Mouse (Mus musculus): Measurements from ENCODE around the gene Teddm1a. TPM values are rescaled to one million over a fixed set of nuclear protein-coding genes. Genes with fewer than 3 reads are reported as not detected.

Gene Teddm1a
- polyA plus RNA-seq, 1 experiment from 2014 or later, result not detected

DNA sequence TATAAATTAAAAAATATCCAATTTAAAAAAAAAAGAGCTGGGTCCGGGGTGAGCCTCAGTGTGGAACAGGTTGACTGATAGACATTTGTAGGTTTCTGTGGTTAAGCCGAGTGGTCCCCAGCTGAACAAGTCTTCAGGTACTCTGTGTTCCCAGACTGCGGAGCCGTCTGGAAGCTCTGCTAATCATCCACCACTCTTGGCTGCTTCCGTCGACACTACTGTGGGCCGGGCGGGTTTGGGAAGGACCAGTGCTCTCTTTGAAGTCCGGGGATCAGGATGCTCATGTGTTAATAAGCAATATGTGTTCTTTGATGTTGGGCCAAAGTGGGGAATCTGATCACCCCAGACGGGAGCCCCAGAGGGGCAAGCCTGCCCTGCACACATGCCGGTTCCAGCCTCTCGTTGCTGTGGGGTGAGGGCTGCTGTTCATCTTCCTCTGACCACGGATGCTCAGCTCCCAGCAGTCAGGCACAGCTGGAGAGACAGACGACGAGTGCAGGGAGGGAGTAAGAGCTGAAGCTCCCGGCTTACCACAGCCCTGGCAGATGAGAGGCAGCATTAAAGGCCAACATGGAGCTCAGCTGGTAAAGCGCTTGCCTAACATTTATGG lies 5.4 kb upstream of the Teddm1a start:
- no peak overlapping the region for H3K9ac ChIP-seq (ENCODE audit: low read length)
- WGBS, result 21% methylated on average over 17 of the region's 17 CpGs
- no peaks in the 10 kb centered on the region for H3K9me3 ChIP-seq (ENCODE audit: control insufficient read depth, low read length)
- H3K4me1 ChIP-seq (replicated peaks; ENCODE audit: control insufficient read depth, insufficient read depth, low read length), result no peaks in the 10 kb centered on the region
- H3K27ac ChIP-seq (ENCODE audit: low read length), result no peak overlapping the region
- no peak for ATAC-seq (ENCODE audit: low read depth)
- no peaks in the 10 kb centered on the region for H3K36me3 ChIP-seq (ENCODE audit: control insufficient read depth, insufficient read depth, low read length)
- H3K27me3 ChIP-seq (ENCODE audit: control insufficient read depth, insufficient read depth, low read depth, low read length), result no peaks in the 10 kb centered on the region
- no peak overlapping the region for H3K4me3 ChIP-seq (ENCODE audit: low read length)
- no peak overlapping the region for H3K4me2 ChIP-seq (ENCODE audit: low read depth, low read length)

DNA sequence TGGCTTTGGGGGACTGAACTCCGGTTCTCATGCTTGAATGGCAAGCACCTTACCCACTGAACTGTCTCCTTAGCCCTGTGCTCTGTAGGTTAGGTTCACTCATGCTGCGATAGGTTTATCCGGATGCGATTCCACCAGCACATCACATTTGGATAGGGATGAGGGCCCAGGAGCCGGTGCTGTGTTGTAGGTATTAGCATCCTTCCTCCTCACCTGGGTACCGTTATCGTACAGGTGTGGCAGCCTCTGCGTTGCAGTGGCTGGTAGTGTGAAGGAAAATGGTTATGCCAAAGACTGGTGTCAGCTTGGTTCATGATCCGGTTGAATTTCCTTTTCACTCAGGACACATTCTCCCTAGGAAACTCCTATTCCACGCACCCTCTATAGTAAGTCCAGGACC lies 1.4 kb upstream of the Teddm1a start:
- ATAC-seq (ENCODE audit: low read depth), result no peak
- H3K9ac ChIP-seq (ENCODE audit: low read length), result no peak overlapping the region
- no peak overlapping the region for H3K4me2 ChIP-seq (ENCODE audit: low read depth, low read length)
- H3K36me3 ChIP-seq (ENCODE audit: control insufficient read depth, insufficient read depth, low read length), result no peaks in the 10 kb centered on the region
- H3K4me3 ChIP-seq (ENCODE audit: low read length), result no peak overlapping the region
- WGBS, result 95% methylated on average over 10 of the region's 10 CpGs
- no peaks in the 10 kb centered on the region for H3K27me3 ChIP-seq (ENCODE audit: control insufficient read depth, insufficient read depth, low read depth, low read length)
- no peaks in the 10 kb centered on the region for H3K9me3 ChIP-seq (ENCODE audit: control insufficient read depth, low read length)
- H3K27ac ChIP-seq (ENCODE audit: low read length), result no peak overlapping the region
- H3K4me1 ChIP-seq (replicated peaks; ENCODE audit: control insufficient read depth, insufficient read depth, low read length), result no peaks in the 10 kb centered on the region; the same call in 1 of the 2 replicates

DNA sequence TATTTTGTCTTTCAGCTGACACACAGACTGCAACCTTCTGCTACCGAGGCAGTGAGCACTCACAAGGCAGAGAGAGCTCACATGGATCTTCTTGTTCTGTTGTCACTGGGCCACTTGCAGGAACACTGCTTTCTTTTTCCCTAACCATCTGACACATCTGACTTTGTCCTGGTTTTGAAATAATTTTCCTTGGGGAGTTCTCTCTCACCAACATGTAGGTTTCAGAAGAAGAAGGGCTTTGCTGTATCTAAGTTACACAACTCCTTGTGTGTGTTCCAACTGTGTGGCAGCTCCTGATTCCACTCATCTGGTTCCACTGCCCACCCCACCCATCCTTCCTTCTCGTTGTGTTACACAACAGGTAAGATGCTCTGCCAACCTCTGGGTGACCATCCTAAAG lies 2.2 kb downstream of the Teddm1a start:
- Histone ChIP-seq H3K27me3 (ENCODE audit: control insufficient read depth, insufficient read depth, low read depth, low read length) (no peaks in the 10 kb centered on the region), H3K4me1 (replicated peaks; ENCODE audit: control insufficient read depth, insufficient read depth, low read length) (no peaks in the 10 kb centered on the region; the same call in none of the 2 replicates), H3K9ac (ENCODE audit: low read length) (no peak overlapping the region), H3K4me2 (ENCODE audit: low read depth, low read length) (no peak overlapping the region), H3K27ac (ENCODE audit: low read length) (no peak overlapping the region), H3K36me3 (ENCODE audit: control insufficient read depth, insufficient read depth, low read length) (no peaks in the 10 kb centered on the region), H3K9me3 (ENCODE audit: control insufficient read depth, low read length) (no peaks in the 10 kb centered on the region), H3K4me3 (ENCODE audit: low read length) (no peak overlapping the region)
- 67% methylated on average over 2 of the region's 2 CpGs for WGBS
- ATAC-seq (ENCODE audit: low read depth), result no peak

DNA sequence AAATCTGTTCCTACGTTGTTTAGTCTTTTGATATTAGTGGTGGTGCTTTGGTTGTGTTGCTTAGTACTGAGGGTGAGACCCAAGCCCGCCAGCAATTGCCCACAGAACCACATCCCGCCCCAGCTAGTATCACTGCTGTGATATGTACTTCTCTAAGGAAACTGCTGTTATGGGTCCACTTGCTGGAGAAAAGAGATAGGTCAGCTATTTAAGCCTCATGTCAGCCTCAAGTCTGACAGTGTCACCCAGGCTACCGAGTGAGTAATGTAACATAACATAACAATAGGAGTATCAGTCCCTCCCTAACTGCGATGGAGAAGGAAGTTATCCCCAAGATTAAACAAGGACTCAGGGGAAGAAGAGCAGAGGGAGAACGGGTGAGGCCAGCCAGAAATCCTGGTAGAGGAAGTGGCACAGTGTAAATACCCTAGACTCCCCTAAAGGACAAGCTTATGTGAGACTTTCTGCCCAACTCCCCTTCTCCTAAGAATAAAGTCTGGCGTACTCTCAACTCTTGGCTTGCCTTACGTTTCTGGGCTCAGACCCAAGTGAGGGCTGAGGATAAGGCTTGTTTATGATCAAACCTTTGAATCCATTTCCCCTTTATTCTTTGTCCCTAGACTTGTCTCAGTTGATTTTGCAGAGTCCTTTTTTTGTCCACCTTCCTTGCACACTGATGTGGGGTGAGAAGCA lies 2.8 kb downstream of the Teddm1a start:
- no peak for ATAC-seq (ENCODE audit: low read depth)
- Histone ChIP-seq H3K9me3 (ENCODE audit: control insufficient read depth, low read length) (no peaks in the 10 kb centered on the region), H3K4me3 (ENCODE audit: low read length) (no peak overlapping the region), H3K36me3 (ENCODE audit: control insufficient read depth, insufficient read depth, low read length) (no peaks in the 10 kb centered on the region), H3K27ac (ENCODE audit: low read length) (peak overlapping the region; percentile 15; the same call in 1 of the 2 replicates), H3K4me2 (ENCODE audit: low read depth, low read length) (no peak overlapping the region), H3K9ac (ENCODE audit: low read length) (0 out of 2 replicates have a peak overlapping the region, but pooled peaks have one; percentile 3), H3K4me1 (replicated peaks; ENCODE audit: control insufficient read depth, insufficient read depth, low read length) (no peaks in the 10 kb centered on the region; the same call in none of the 2 replicates), H3K27me3 (ENCODE audit: control insufficient read depth, insufficient read depth, low read depth, low read length) (no peaks in the 10 kb centered on the region)
- WGBS, result 37% methylated on average over 8 of the region's 8 CpGs

DNA sequence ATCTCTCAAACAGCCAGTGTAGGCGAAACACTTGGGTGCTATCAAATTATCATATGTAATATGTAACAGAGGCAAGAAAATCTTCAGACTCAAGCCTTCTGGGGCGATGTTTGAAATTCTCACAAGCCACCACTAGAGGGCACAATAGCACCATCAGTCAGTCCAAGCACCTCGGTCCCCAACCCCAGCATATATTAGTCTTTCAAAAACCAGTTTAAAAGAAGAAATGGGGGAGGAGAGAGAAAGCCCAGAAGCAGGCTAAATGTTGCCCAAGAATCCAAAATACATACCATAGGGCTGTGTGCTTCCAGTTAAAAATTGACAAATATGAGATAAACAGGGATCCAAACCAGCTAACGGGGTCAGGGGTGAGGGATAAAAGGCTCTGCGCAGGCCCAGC lies 3.4 kb downstream of the Teddm1a start:
- Histone ChIP-seq H3K9me3 (ENCODE audit: control insufficient read depth, low read length) (no peaks in the 10 kb centered on the region), H3K4me3 (ENCODE audit: low read length) (no peak overlapping the region), H3K4me2 (ENCODE audit: low read depth, low read length) (no peak overlapping the region), H3K27ac (ENCODE audit: low read length) (peak overlapping the region; percentile 15; the same call in 1 of the 2 replicates), H3K9ac (ENCODE audit: low read length) (no peak overlapping the region), H3K27me3 (ENCODE audit: control insufficient read depth, insufficient read depth, low read depth, low read length) (no peaks in the 10 kb centered on the region), H3K36me3 (ENCODE audit: control insufficient read depth, insufficient read depth, low read length) (no peaks in the 10 kb centered on the region), H3K4me1 (replicated peaks; ENCODE audit: control insufficient read depth, insufficient read depth, low read length) (no peaks in the 10 kb centered on the region; the same call in none of the 2 replicates)
- peak; percentile 10; the same call in 1 of the 2 replicates for ATAC-seq (ENCODE audit: low read depth)
- 31% methylated on average over 5 of the region's 5 CpGs for WGBS

DNA sequence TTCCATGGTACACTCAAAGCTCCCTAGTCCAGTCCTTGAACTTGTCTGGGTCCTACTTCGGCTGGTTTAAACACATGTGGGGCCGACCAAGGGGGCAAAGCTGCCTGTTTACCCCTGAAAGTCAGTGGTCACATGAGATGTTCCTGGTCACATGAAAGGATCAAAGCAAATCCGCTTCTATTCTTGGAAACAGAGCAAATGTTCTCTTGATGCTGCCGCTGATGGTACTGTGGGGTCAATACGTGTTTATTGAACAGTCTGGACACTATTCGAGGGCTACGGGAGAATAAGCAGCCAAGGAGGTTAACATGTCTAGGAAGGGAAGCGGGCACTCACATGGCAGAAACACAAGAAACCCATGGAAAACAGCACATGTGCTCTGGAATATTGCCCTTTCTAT lies 5.7 kb downstream of the Teddm1a start:
- no peak overlapping the region for H3K27ac ChIP-seq (ENCODE audit: low read length)
- no peak overlapping the region for H3K4me2 ChIP-seq (ENCODE audit: low read depth, low read length)
- H3K4me3 ChIP-seq (ENCODE audit: low read length), result no peak overlapping the region
- peaks cover 10% of the 10 kb centered on the region for H3K4me1 ChIP-seq (replicated peaks; ENCODE audit: control insufficient read depth, insufficient read depth, low read length)
- no peaks in the 10 kb centered on the region for H3K36me3 ChIP-seq (ENCODE audit: control insufficient read depth, insufficient read depth, low read length)
- no peaks in the 10 kb centered on the region for H3K27me3 ChIP-seq (ENCODE audit: control insufficient read depth, insufficient read depth, low read depth, low read length)
- WGBS, result 77% methylated on average over 8 of the region's 8 CpGs
- H3K9ac ChIP-seq (ENCODE audit: low read length), result no peak overlapping the region
- no peaks in the 10 kb centered on the region for H3K9me3 ChIP-seq (ENCODE audit: control insufficient read depth, low read length)
- ATAC-seq (ENCODE audit: low read depth), result no peak

DNA sequence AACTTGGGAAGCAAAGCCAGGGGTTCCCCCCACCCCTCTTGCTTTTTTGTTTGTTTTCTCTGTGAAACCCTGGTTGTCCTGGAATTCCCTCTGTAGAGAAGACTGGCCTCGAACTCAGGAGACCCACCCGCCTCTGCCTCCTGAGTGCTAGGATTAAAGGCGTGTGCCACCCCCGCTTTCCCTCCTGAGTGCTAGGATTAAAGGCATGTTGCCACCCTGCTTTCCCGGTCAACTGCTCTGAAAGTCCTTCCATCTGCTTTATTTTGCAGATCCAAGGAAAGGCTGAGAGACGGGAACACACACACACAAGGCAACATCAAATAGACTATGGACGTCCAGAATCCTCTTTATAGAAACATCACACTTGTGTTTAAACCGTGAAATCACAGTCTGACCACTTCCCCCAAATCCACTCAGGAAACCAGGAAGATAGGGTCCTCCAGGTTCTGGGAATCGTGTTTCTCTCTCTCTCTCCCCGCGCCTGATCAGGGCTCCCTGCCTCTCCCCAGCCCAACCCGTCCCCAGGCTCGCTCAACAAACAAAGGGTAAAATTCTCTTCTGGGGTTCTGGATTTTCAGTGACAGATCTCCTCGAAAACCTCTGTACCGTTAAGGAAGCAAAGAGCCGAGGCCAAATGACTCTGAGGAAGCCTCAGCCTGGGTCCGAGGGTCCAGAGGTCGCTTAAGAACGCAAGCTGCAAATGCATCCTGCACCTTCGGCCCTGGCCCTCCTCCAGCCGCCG lies 7.6 kb downstream of the Teddm1a start:
- ATAC-seq (ENCODE audit: low read depth), result peak; percentile 35
- peaks cover 10% of the 10 kb centered on the region for H3K4me1 ChIP-seq (replicated peaks; ENCODE audit: control insufficient read depth, insufficient read depth, low read length)
- peak overlapping the region; percentile 62 for H3K4me2 ChIP-seq (ENCODE audit: low read depth, low read length)
- peaks cover 13% of the 10 kb centered on the region for H3K36me3 ChIP-seq (ENCODE audit: control insufficient read depth, insufficient read depth, low read length)
- H3K9ac ChIP-seq (ENCODE audit: low read length), result peak overlapping the region; percentile 78
- peak overlapping the region; percentile 86 for H3K27ac ChIP-seq (ENCODE audit: low read length)
- H3K27me3 ChIP-seq (ENCODE audit: control insufficient read depth, insufficient read depth, low read depth, low read length), result no peaks in the 10 kb centered on the region
- peak overlapping the region; percentile 82 for H3K4me3 ChIP-seq (ENCODE audit: low read length)
- H3K9me3 ChIP-seq (ENCODE audit: control insufficient read depth, low read length), result no peaks in the 10 kb centered on the region
- 19% methylated on average over 22 of the region's 22 CpGs for WGBS

DNA sequence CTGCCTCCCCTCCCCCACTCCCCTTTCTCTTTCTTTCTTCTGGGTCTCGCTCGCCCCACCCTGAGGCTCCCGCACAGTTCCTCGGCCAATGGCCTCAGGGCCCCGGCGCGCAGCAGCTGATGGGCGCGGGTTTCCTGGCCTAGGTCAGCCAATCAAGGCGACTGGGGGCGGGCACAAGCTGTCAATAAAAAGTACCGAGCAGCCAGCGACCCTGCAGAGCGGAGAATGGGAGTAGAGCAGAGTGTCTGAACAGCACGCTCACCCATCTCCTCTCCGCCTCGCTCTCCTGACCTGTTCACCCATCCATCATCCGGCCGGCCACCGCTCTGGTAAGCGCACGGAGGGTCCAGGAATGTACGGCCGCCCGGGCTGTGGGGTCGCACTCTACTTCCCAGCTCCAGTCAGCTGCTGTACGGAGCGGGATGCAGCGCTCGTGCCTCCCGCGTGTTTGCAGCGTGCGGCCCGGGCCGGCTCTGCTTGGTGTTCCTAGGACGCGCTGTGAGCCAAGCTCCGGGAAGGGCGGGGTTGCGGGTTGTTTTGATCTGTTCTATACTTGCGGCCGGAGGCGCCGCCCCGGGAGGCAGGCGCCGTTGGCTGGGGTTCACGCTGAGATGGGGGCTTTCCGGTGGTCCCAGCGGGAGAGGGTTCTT lies 8.3 kb downstream of the Teddm1a start, which contains the start of the genes Glul and Teddm2:
TSS of gene Glul (plus strand) at position 214 of the 650 bp plus-strand sequence.
TSS of gene Teddm2 (minus strand) at position 498 of the 650 bp plus-strand sequence.
- Histone ChIP-seq H3K27ac (ENCODE audit: low read length) (peak within 1 kb of the TSS; percentile 96), H3K27me3 (ENCODE audit: control insufficient read depth, insufficient read depth, low read depth, low read length) (no peaks in the 10 kb centered on the region), H3K4me1 (replicated peaks; ENCODE audit: control insufficient read depth, insufficient read depth, low read length) (peaks cover 10% of the 10 kb centered on the region), H3K9me3 (ENCODE audit: control insufficient read depth, low read length) (no peaks in the 10 kb centered on the region), H3K4me2 (ENCODE audit: low read depth, low read length) (peak within 1 kb of the TSS; percentile 62), H3K9ac (ENCODE audit: low read length) (peak within 1 kb of the TSS; percentile 94), H3K4me3 (ENCODE audit: low read length) (peak within 1 kb of the TSS; percentile 82), H3K36me3 (ENCODE audit: control insufficient read depth, insufficient read depth, low read length) (peaks cover 16% of the 10 kb centered on the region)
- ATAC-seq (ENCODE audit: low read depth), result peak; percentile 97
- WGBS, result under 1% methylated on average over 51 of the region's 51 CpGs
